Mouse (Mus musculus) layer of hippocampus, adult 9-10 months (tissue): ENCODE measurements around the gene Olfr726.

Experiments used
- DNase-seq: peaks from one replicate; pipeline ENCODE4 v3.0.0; 2022; ENCODE audit warnings: low spot score

Olfr726 gene

DNA sequence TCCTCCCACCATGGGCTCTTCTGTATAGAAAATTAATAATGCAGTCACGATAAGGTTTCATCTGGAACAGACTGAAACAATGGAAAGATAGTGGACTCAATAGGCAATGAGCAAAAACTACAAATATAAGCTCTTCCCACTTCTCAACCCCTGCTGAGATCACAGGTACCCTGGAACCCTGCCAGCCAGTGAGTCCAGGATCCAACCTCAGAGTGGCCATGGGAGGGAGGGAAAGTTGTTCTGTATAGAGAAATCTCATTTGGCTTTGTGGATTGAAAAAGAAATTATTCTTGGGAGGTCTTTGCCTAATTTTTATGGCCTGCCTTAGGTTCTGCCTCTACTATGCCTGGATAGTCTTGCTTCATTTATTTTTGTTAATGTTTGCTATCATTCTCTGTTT, at the start of gene Olfr726:
Gene Olfr726, minus strand, starts transcription at position 101 of the 400 bp plus-strand sequence.
- no peak for DNase-seq

- DNase-seq = no peak
Measured at GRCm38 (mm10) chr14:50122886-50123285, 32.1 kb upstream of the Olfr726 start, which contains the start of gene Olfr727. Gene Olfr727, plus strand, starts transcription at chr14:50123186.

- peak; percentile 4 for DNase-seq
Measured at GRCm38 (mm10) chr14:50062733-50063104, 28.0 kb downstream of the Olfr726 start.

DNA sequence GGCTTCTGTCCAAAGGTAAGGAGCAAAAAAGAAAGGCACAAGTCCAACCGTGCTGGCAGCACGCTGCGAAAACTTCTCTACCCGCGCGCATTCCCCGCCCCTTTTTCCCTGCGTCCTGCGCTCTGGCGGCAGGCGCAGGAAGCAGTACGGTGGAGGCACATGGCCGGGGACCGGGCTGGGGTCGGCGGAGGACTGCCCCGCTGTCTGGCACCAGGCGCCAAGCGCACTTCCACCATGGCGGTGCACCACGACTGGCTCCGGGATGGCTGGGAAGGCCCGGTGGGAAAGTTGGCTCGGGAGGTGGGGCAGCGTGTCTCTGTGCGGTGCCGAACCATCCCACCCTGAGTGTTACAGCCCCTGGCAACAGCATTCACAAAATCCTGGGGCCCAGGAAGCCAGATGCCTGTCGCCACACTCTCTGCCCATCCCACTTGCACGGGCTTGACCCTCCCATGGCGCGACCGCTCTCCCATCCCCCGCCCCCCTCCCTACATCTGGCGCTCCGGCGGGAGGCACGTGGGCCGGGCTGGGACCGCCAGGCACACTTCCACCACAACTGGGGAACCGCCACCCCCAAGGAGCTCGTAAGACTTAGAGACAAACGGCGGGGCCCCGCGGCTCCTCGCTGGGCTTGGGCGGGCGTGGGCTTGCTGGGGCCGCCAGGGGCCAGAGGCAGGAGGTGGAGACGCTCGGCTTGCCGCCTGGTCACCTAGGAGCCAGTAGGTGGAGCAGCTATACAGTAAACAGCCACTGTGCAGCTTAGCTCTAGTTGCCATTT, 28.6 kb downstream of the Olfr726 start:
- no peak for DNase-seq

DNA sequence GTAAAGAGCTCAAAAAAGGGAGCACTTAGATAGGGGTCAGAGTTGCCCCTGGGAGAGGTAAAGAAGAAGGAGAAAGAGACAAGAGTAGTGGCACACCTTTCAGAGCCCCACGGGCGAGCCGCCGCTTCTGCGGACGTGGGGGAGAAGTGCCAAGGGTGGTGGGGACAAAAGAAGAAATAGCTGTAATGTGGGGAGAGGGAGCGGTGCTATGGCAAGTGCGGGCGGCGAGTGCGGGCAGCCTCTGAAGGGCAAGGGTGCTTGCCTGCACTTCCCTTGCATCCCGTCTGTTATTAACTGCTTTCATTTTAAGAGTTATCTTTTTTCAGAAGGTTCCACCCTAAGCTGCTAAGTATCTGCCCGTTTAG, 29.2 kb downstream of the Olfr726 start:
- no peak for DNase-seq

DNA sequence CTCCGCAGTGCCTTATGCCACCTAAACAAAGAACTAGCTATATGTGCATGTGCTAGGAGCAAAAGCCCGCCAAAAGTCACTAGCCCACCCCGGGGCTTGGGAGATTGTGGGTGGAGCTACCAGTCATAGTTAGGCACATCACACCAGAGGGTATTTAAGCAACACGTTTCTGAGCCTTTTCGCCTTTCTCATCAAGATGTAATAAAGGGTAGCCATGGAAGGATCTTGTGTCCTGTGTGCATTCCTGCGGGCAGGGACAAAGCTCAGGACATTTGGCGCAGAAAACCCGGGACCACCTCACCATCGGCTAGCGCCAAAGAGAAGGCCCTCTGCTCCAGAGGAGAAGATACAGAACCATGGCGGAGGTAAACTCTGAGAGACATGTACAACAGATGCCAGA, 29.6 kb downstream of the Olfr726 start:
- DNase-seq = no peak

GRCm38 (mm10) chr14:50040275-50040674, 50.5 kb downstream of the Olfr726 start, which contains the start of gene Olfr725:
Gene Olfr725, minus strand, starts transcription at chr14:50040375.
- no peak for DNase-seq
